Mouse (Mus musculus): ENCODE data around the gene Cdc42ep1.

- no peak for TF ChIP-seq CTCF (IDR thresholded peaks at IDR 0.05; ENCODE audit: insufficient read depth, low read length)
- no peak for TF ChIP-seq POLR2A (IDR thresholded peaks at IDR 0.05; ENCODE audit: borderline replicate concordance, extremely low read depth, low read depth, low read length)
Measured at GRCm38 (mm10) chr15:78855303-78855965, 13.0 kb downstream of the Cdc42ep1 start, which contains the start of gene Lgals2.
